Mouse (Mus musculus): ENCODE measurements around the gene Fut7. TPM values are rescaled to one million over a fixed set of nuclear protein-coding genes. Genes with fewer than 3 reads are reported as not detected.

Fut7 gene
- polyA plus RNA-seq, 1 experiment from 2014 or later = 0.17 TPM

GRCm38 (mm10) chr2:25467606-25468303 lies 44.7 kb downstream of the Fut7 start:
- ATAC-seq (replicated peaks) = no peak
- no peaks in the 10 kb centered on the region for H3K27me3 ChIP-seq (replicated peaks)
- H3K36me3 ChIP-seq (replicated peaks) = no peaks in the 10 kb centered on the region
- WGBS = 77% methylated on average over 14 of the region's 14 CpGs
- H3K9me3 ChIP-seq = no peaks in the 10 kb centered on the region
- no peak overlapping the region for H3K27ac ChIP-seq
- no peak overlapping the region for H3K4me2 ChIP-seq
- H3K4me1 ChIP-seq = 0 out of 2 replicates have a peak, but pooled peaks cover 3% of the 10 kb centered on the region
- H3K4me3 ChIP-seq = no peak overlapping the region
- no peak overlapping the region for H3K9ac ChIP-seq

- Histone ChIP-seq H3K4me1 (0 out of 2 replicates have a peak, but pooled peaks cover 3% of the 10 kb centered on the region), H3K27ac (0 out of 2 replicates have a peak overlapping the region, but pooled peaks have one; percentile 18), H3K9me3 (no peaks in the 10 kb centered on the region), H3K27me3 (replicated peaks) (no peaks in the 10 kb centered on the region), H3K36me3 (replicated peaks) (no peaks in the 10 kb centered on the region), H3K4me2 (no peak overlapping the region), H3K9ac (no peak overlapping the region), H3K4me3 (no peak overlapping the region)
- WGBS = 71% methylated on average over 10 of the region's 10 CpGs
- peak; percentile 28; the same call in 1 of the 2 replicates for ATAC-seq (replicated peaks)
Observed at GRCm38 (mm10) chr2:25468962-25469915, 46.2 kb downstream of the Fut7 start.

- Histone ChIP-seq H3K36me3 (replicated peaks) (no peaks in the 10 kb centered on the region), H3K9me3 (no peaks in the 10 kb centered on the region), H3K9ac (no peak within 1 kb of the TSS), H3K27ac (0 out of 2 replicates have a peak within 1 kb of the TSS, but pooled peaks have one; percentile 18), H3K27me3 (replicated peaks) (no peaks in the 10 kb centered on the region), H3K4me2 (no peak within 1 kb of the TSS), H3K4me3 (no peak within 1 kb of the TSS), H3K4me1 (0 out of 2 replicates have a peak, but pooled peaks cover 3% of the 10 kb centered on the region)
- 73% methylated on average over 6 of the region's 6 CpGs for WGBS
- no peak for ATAC-seq (replicated peaks)
Observed at GRCm38 (mm10) chr2:25469969-25470368, 46.9 kb downstream of the Fut7 start, which contains the start of gene Ptgds. Ptgds (minus strand) TSS chr2:25470046.

GRCm38 (mm10) chr2:25472550-25472949 lies 49.5 kb downstream of the Fut7 start:
- Histone ChIP-seq H3K27me3 (replicated peaks) (no peaks in the 10 kb centered on the region), H3K9me3 (no peaks in the 10 kb centered on the region), H3K27ac (no peak overlapping the region), H3K4me2 (no peak overlapping the region), H3K4me3 (no peak overlapping the region), H3K4me1 (no peaks in the 10 kb centered on the region), H3K9ac (no peak overlapping the region), H3K36me3 (replicated peaks) (no peaks in the 10 kb centered on the region)
- 75% methylated on average over 2 of the region's 2 CpGs for WGBS
- no peak for ATAC-seq (replicated peaks)

Small RNA genes lying within 50 kb of the gene (microRNA-seq; reads per million reads assigned to microRNA genes)
- not detected for gene Mir3087

Other genes starting within 250 kb of the Fut7 start
- 15.3 and 18.1 TPM in 2 replicates for gene Nrarp, start 242.5 kb upstream of the Fut7 start, polyA plus RNA-seq (2015; fragmentation: Nextera tagmentation; extraction: Ambion mirVana)
- gene Tor4a, start 226.4 kb upstream of the Fut7 start, polyA plus RNA-seq (2015; fragmentation: Nextera tagmentation; extraction: Ambion mirVana) = 1.9 and 2.0 TPM in 2 replicates
- gene Nelfb, start 211.8 kb upstream of the Fut7 start, polyA plus RNA-seq (2015; fragmentation: Nextera tagmentation; extraction: Ambion mirVana) = 126 and 129 TPM in 2 replicates
- gene Stpg3, start 208.6 kb upstream of the Fut7 start, polyA plus RNA-seq (2015; fragmentation: Nextera tagmentation; extraction: Ambion mirVana) = not detected in 2 replicates
- gene Fam166a, start 204.5 kb upstream of the Fut7 start, polyA plus RNA-seq (2015; fragmentation: Nextera tagmentation; extraction: Ambion mirVana) = 0.43 and 0.78 TPM in 2 replicates
- 364 and 396 TPM in 2 replicates for gene Tubb4b, start 198.6 kb upstream of the Fut7 start, polyA plus RNA-seq (2015; fragmentation: Nextera tagmentation; extraction: Ambion mirVana)
- gene Slc34a3, start 188.9 kb upstream of the Fut7 start, polyA plus RNA-seq (2015; fragmentation: Nextera tagmentation; extraction: Ambion mirVana) = not detected in 2 replicates
- not detected in 2 replicates for gene Rnf224, start 186.5 kb upstream of the Fut7 start, polyA plus RNA-seq (2015; fragmentation: Nextera tagmentation; extraction: Ambion mirVana)
- 148 and 150 TPM in 2 replicates for gene Rnf208, start 181.0 kb upstream of the Fut7 start, polyA plus RNA-seq (2015; fragmentation: Nextera tagmentation; extraction: Ambion mirVana)
- gene Cysrt1, start 180.8 kb upstream of the Fut7 start, polyA plus RNA-seq (2015; fragmentation: Nextera tagmentation; extraction: Ambion mirVana) = 0.26 and 0.46 TPM in 2 replicates
- 6.2 and 8.4 TPM in 2 replicates for gene AL732309.1, start 176.4 kb upstream of the Fut7 start, polyA plus RNA-seq (2015; fragmentation: Nextera tagmentation; extraction: Ambion mirVana)
- gene Tmem203, start 167.8 kb upstream of the Fut7 start, polyA plus RNA-seq (2015; fragmentation: Nextera tagmentation; extraction: Ambion mirVana) = 13.8 and 15.4 TPM in 2 replicates
- 16.7 and 16.9 TPM in 2 replicates for gene Tprn, start 160.6 kb upstream of the Fut7 start, polyA plus RNA-seq (2015; fragmentation: Nextera tagmentation; extraction: Ambion mirVana)
- gene Ssna1, start 150.8 kb upstream of the Fut7 start, polyA plus RNA-seq (2015; fragmentation: Nextera tagmentation; extraction: Ambion mirVana) = 186 and 197 TPM in 2 replicates
- 153 and 157 TPM in 2 replicates for gene Anapc2, start 150.8 kb upstream of the Fut7 start, polyA plus RNA-seq (2015; fragmentation: Nextera tagmentation; extraction: Ambion mirVana)
- not detected in 2 replicates for gene Tmem210, start 135.1 kb upstream of the Fut7 start, polyA plus RNA-seq (2015; fragmentation: Nextera tagmentation; extraction: Ambion mirVana)
- gene Lrrc26, start 133.4 kb upstream of the Fut7 start, polyA plus RNA-seq (2015; fragmentation: Nextera tagmentation; extraction: Ambion mirVana) = 0.14 and 0.23 TPM in 2 replicates
- 49.1 and 51.5 TPM in 2 replicates for gene Grin1, start 104.1 kb upstream of the Fut7 start, polyA plus RNA-seq (2015; fragmentation: Nextera tagmentation; extraction: Ambion mirVana)
- gene Man1b1, start 90.9 kb upstream of the Fut7 start, polyA plus RNA-seq (2015; fragmentation: Nextera tagmentation; extraction: Ambion mirVana) = 44.3 and 50.3 TPM in 2 replicates
- gene Dpp7, start 66.9 kb upstream of the Fut7 start, polyA plus RNA-seq (2015; fragmentation: Nextera tagmentation; extraction: Ambion mirVana) = 23.8 and 25.8 TPM in 2 replicates
- 5.6 and 5.9 TPM in 2 replicates for gene Uap1l1, start 57.6 kb upstream of the Fut7 start, polyA plus RNA-seq (2015; fragmentation: Nextera tagmentation; extraction: Ambion mirVana)
- 11.1 and 14.7 TPM in 2 replicates for gene Sapcd2, start 50.9 kb upstream of the Fut7 start, polyA plus RNA-seq (2015; fragmentation: Nextera tagmentation; extraction: Ambion mirVana)
- gene Entpd2, start 27.4 kb upstream of the Fut7 start, polyA plus RNA-seq (2015; fragmentation: Nextera tagmentation; extraction: Ambion mirVana) = 2.7 and 3.3 TPM in 2 replicates
- 498 and 520 TPM in 2 replicates for gene Npdc1, start 23.9 kb upstream of the Fut7 start, polyA plus RNA-seq (2015; fragmentation: Nextera tagmentation; extraction: Ambion mirVana)
- gene Abca2, start 5.4 kb downstream of the Fut7 start, polyA plus RNA-seq (2015; fragmentation: Nextera tagmentation; extraction: Ambion mirVana) = 16.4 and 17.6 TPM in 2 replicates
- 3.3 and 3.9 TPM in 2 replicates for gene Clic3, start 33.6 kb downstream of the Fut7 start, polyA plus RNA-seq (2015; fragmentation: Nextera tagmentation; extraction: Ambion mirVana)
- 119 and 128 TPM in 2 replicates for gene Paxx, start 37.8 kb downstream of the Fut7 start, polyA plus RNA-seq (2015; fragmentation: Nextera tagmentation; extraction: Ambion mirVana)
- gene Ptgds, start 46.8 kb downstream of the Fut7 start, polyA plus RNA-seq (2015; fragmentation: Nextera tagmentation; extraction: Ambion mirVana) = 822 and 843 TPM in 2 replicates
- gene Lcn12, start 70.6 kb downstream of the Fut7 start, polyA plus RNA-seq (2015; fragmentation: Nextera tagmentation; extraction: Ambion mirVana) = not detected in 2 replicates
- 147 and 151 TPM in 2 replicates for gene Fbxw5, start 77.5 kb downstream of the Fut7 start, polyA plus RNA-seq (2015; fragmentation: Nextera tagmentation; extraction: Ambion mirVana)
- gene C8g, start 78.5 kb downstream of the Fut7 start, polyA plus RNA-seq (2015; fragmentation: Nextera tagmentation; extraction: Ambion mirVana) = 6.4 and 7.4 TPM in 2 replicates
- gene Traf2, start 123.7 kb downstream of the Fut7 start, polyA plus RNA-seq (2015; fragmentation: Nextera tagmentation; extraction: Ambion mirVana) = 18.9 and 21.2 TPM in 2 replicates
- gene Edf1, start 134.6 kb downstream of the Fut7 start, polyA plus RNA-seq (2015; fragmentation: Nextera tagmentation; extraction: Ambion mirVana) = 352 and 378 TPM in 2 replicates
- 4.7 and 4.8 TPM in 2 replicates for gene Mamdc4, start 151.6 kb downstream of the Fut7 start, polyA plus RNA-seq (2015; fragmentation: Nextera tagmentation; extraction: Ambion mirVana)
- gene Phpt1, start 152.0 kb downstream of the Fut7 start, polyA plus RNA-seq (2015; fragmentation: Nextera tagmentation; extraction: Ambion mirVana) = 155 and 162 TPM in 2 replicates
- gene Ajm1, start 158.5 kb downstream of the Fut7 start, polyA plus RNA-seq (2015; fragmentation: Nextera tagmentation; extraction: Ambion mirVana) = 13.8 and 14.1 TPM in 2 replicates
- gene Rabl6, start 185.3 kb downstream of the Fut7 start, polyA plus RNA-seq (2015; fragmentation: Nextera tagmentation; extraction: Ambion mirVana) = 71.3 and 75.7 TPM in 2 replicates
- 0.18 and 0.28 TPM in 2 replicates for gene Ccdc183, start 194.4 kb downstream of the Fut7 start, polyA plus RNA-seq (2015; fragmentation: Nextera tagmentation; extraction: Ambion mirVana)
- gene Tmem141, start 198.7 kb downstream of the Fut7 start, polyA plus RNA-seq (2015; fragmentation: Nextera tagmentation; extraction: Ambion mirVana) = 55.4 and 56.4 TPM in 2 replicates
- 3.5 and 4.6 TPM in 2 replicates for gene Fcna, start 204.8 kb downstream of the Fut7 start, polyA plus RNA-seq (2015; fragmentation: Nextera tagmentation; extraction: Ambion mirVana)
- gene Lcn8, start 229.9 kb downstream of the Fut7 start, polyA plus RNA-seq (2015; fragmentation: Nextera tagmentation; extraction: Ambion mirVana) = not detected in 2 replicates
- gene Lcn5, start 234.7 kb downstream of the Fut7 start, polyA plus RNA-seq (2015; fragmentation: Nextera tagmentation; extraction: Ambion mirVana) = not detected in 2 replicates